Mouse (Mus musculus): ENCODE data around the gene Grik5.
"Not testable (repeated sequence)": the region's sequence is repeated elsewhere in the genome, so short reads cannot be mapped to it uniquely, and the experiment has no call there.

Grik5 gene

DNA sequence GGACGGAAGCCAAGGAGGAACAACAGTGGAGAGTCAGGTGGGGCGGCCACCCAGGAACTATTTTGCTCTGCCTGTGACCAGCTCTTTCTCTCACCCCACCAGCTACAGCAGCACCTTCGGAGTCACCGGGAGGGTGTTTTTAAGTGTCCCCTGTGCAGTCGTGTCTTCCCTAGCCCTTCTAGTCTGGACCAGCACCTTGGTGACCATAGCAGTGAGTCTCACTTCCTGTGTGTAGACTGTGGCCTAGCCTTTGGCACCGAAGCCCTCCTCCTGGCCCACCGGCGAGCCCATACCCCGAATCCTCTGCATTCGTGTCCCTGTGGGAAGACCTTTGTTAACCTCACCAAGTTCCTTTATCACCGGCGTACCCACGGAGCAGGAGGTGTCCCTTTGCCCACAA, 8.3 kb upstream of the Grik5 start:
- in situ Hi-C loops (cut with MboI): no loop called here

DNA sequence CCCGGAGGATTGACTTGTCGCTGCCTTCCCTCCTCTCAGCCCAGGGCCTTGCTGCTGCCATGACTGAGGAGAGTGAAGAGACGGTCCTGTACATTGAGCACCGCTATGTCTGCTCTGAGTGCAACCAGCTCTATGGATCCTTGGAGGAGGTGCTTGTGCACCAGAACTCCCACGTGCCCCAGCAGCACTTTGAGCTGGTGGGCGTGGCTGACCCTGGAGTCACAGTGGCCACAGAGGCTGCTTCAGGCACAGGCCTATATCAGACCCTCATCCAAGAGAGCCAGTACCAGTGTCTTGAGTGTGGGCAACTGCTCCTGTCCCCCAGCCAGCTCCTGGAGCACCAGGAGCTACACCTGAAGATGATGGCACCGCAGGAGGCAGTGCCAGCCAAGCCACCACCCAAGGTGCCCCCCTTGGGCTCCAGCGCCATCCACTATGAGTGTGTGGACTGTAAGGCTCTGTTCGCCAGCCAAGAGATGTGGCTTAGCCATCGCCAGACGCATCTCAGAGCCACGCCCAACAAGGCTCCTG, 7.4 kb upstream of the Grik5 start:
- in situ Hi-C loops (cut with MboI): no loop called here

DNA sequence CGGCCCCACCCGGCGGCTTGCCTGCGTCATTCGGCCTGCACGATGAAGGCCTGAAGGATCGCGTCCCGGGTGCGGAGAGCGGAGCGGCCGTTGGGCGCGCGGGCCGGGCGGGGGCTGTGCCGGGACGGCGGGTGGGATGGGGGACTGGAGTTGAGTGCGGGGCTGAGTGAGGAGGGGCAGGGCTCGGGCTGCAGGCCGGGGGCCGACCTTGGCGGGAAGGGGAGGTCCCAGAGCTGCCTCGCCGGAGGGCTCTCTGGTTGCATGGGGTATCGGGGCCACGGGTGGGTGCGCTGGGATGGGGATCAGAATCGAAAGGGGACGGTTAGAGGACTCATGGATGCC, 5.2 kb upstream of the Grik5 start:
- in situ Hi-C loops (cut with MboI): no loop called here

DNA sequence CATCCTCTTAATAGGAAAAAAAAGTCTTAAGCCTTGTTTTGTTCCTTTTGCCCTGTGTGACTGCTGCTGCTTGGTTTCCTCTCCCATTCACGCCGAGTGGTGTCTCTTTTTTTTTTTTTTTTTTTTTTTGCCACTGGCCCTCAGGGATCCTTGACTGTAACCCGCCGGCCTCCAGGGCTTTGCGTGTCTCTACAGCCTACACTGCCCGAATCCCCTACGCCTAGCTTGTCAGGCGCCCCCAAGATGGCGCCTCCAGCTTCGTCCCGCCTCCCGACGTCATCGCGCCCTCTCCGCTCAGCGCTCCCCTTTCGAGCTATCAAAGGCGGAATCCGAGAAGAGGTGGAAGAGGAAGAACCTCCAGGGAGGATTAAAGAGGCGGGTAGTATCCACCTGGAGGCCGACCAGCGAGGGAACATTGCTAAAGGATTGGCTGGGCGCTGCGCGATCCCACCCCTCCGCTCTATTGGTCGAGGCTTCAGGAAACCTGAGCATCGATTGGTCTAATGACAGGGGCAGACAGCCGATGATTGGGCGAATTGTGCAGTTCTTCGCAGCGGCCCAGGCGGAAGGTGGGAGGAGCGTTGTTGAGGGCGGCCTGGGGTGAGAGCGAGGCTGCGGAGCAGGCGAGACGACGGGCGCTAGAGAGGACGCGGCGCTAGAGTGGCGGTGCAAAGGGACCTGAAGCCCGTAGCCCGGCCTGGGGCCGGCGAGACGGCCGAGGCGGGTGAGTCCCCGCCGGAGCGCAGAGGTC, 4.7 kb upstream of the Grik5 start:
- in situ Hi-C loops (cut with MboI): no loop called here

DNA sequence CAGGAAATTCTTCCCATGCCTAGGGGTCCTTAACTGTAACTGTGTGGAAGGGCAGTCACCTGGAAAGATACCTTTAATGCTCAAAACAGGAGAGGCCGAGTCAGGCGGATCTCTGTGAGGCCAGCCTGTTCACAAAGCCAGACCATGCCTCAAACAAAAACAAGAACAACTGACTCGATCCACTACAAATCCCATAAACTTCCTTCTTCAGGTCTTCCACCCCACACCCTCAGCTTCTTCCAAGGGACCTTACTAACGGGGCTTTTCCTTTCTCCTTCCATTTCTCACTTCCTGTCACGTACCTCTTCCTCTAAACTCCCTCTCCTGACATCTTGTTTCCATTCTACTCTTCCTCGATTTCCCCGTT, 4.1 kb upstream of the Grik5 start:
- in situ Hi-C loops (cut with MboI): no loop called here

DNA sequence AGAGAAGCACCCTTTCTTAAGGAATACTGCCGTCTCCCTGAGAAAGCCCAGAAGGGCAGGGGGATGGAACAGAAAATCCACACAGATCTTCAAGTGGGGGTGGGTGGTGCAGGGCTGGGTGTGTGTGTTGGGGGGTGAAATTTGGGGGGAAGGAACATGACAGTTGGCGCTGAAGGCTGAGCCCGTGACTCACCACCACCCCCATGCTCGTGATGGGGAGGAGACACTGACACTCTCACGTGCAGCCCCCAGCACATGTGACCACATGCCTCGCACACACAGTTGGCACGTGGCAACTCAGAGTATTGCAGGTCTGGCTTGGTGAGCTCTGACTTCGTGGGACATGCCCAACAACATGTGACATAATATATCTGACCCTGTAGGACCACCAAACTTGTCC, 1.8 kb upstream of the Grik5 start:
- in situ Hi-C loops (cut with MboI): no loop called here

DNA sequence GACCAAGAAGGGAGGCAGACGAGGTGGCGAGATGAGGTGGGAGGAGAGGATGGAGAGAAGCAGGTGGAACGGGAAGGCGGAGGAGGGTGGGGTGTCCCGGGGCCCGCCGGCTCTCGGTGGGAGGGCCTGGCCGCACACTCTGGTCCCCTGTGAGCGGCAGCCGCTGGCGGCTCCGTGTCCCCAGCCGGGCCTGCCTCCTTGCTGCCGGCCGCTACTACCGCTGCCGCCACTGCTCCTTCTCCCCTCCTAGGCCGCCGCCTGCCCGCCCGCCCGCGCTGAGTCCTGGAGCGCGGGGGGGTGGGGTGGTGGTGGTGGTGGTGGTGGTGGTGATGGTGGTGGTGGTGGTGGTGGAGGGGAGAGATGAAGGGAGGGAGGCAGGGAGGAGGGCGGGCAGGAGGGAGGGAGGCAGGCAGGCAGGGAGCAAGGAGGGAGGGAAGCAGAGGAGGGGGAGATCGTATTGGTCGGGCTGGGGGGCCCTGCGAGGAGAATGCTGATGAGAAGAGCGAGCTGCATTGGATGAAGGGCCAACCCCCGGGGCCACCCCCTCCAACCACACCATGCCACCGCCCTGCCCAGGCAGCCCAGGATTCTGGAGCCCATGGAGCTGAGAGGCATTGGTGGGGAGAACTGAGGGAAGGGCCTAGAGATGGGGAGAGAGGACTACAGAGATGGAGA, 707 bp upstream of the Grik5 start:
- in situ Hi-C loops (cut with MboI): no loop called here

DNA sequence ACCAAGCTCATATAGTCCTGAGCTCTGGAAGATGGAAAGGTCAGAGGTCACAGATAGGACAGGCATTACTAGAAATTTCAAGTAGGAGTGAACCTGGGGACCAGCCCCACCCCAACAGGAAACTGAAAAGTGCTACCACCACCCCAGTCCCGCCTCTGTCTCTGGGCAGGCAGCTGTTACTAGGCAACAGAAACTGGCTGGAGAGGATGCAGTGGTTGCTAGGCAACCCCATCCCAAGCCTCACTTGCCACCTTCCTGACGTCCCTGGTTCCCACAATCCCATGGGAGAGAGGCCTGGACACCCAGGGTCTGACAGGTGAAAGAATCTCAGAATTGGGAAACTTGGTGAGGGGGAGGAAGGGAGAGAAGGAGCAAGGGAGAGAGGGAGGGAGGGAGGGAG, 3.4 kb downstream of the Grik5 start:
- in situ Hi-C loops (cut with MboI): no loop called here

DNA sequence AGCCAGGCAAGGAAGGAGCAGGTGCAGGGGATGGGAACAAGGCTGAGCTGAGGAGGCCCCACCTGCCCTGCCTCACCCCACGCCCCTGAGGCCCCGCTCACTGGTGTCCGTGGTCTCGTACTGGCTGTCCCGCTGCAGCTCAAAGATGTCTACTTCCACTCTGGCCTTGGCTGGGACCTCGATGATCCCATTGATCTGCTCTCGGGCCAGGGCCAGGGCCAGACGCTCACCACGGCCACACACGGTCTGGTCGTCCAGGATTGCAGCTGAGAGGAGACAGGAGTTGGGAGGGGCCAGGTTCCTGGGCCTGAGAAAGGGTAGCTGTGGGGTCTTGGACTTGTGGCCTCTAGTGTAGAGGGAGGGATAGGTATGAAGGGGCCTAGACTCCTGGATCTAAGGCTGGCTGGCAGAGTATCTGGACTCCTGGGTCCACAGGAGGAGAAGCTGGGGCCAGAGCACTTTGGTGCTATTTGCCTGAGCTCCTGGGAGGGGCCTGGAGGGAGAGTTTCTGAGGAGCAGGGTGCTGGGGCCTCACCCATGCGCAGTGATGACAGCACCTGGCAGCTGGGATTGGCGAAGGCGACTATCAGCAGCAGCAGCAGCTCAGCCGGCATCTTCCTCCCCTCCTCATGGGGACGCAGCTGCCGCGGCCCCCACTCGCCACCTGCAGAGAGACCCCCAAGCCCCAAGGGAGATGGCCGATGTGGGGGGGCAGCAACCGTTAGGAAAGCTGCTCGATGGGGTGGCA, 4.1 kb downstream of the Grik5 start:
- in situ Hi-C loops (cut with MboI): no loop called here

DNA sequence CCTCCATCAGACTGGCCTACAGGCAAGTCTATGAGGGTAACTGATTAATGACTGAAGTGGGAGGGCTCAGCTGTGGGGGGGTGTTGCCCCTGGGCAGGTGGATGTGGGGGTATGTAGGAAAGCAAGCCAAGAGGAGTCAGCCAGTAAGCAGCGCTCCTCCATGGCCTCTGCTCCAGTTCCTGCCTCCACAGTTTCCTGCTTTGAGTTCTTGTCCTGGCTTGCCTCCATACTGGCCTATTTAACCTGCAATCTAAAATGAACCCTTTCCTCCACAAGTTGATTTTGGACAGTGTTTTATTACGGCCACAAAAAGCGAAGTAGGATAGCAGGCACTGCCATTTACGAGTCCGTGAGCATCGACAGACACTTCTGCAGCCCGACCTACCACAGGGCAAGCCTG, 4.8 kb downstream of the Grik5 start:
- in situ Hi-C loops (cut with MboI): no loop called here

DNA sequence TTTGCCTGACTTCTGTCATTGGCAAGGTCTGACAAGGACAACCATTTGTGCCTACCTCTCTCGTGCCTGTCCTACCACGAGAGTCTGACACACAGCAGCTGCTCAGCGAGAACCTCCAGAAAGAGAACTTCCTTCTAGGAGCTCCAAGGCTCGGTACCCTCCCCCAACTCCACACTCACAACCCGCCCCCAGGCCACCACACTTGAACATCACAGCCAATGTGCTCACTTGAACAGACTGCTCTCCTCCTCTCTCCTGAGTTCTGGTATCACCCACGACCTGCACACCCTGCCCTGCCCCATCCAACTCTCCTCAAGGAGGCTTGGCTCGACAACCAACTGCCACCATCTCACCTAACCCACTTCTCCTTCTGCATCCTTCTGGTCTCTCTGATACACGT, 8.2 kb downstream of the Grik5 start:
- in situ Hi-C loops (cut with MboI): no loop called here

DNA sequence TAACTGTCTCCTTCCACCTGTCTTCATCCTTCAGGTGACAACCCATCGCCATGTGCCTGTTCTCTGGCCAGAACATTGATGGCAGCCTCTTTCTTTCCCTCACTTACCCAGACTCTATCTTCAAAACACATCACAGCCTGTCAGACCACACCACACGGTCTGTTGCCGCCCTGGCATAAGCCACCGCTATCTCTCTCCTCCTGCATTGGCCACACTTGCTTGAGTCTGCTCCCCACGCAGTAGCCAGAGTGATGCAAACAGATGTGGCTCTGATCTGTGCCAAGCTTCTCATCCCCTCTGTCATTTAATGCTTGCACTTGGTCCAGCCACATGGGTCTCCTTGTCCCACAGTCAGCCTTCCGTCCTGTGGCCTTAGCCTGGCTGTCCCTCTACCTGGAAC, 8.8 kb downstream of the Grik5 start:
- in situ Hi-C loops (cut with MboI): no loop called here

DNA sequence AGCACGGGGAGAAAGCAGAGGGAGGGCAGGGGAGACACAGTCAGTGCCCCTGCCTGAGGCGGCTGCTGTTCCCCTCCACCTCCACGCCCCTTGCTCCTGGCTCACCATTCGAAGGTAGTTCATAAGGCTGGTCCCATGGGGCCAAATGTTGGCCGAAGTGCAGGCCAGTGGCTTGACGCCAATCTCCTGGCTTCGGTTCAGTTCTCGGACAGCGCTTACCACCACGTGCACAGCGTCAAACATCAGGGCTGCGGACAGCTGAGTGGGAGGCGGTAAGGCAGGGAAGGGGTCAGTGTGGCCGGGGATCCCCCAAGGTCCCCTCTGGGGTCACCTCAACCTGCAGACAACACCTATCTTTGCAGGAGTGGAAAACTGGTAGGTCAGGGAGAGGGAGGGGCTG, 13.3 kb downstream of the Grik5 start:
- in situ Hi-C loops (cut with MboI): no loop called here

DNA sequence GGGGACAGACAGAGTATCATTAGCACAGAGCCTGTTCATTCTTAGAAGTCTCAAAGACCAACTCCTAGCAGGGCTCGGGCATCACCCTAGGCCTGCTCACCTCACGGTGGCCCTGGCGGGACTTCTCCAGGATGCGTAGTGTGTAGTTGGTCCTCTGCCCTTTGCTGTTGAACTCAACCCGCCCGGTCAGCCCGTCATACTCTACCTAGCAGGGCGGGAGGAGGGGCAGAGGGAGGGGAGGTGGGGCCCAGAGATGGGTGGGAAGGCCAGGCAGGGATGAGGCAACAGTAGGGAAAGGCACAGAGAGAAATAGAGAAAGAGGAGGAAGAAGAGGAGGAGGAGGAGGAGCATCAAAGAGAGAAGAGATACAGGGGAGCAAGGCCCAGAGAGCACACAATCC, 13.8 kb downstream of the Grik5 start:
- in situ Hi-C loops (cut with MboI): no loop called here

DNA sequence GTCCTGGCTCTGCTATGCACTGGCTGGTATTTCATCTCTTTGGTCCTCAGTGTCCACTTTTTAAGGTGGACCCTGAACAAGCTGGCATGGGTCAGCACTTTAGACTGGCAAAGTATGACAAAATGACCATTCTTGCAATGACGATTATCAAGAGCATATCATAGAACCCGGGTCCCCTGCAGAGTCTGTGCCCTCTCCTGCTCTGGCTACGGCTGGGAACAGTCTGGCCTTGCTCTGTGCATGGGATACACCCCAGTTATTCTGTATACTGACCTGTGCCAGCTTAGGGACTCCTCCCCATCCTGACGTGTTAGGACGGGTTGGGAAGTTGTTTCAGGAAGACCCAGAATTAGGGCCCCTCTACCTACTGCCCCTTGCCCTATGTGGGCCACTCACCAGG, 14.3 kb downstream of the Grik5 start:
- in situ Hi-C loops (cut with MboI): no loop called here

DNA sequence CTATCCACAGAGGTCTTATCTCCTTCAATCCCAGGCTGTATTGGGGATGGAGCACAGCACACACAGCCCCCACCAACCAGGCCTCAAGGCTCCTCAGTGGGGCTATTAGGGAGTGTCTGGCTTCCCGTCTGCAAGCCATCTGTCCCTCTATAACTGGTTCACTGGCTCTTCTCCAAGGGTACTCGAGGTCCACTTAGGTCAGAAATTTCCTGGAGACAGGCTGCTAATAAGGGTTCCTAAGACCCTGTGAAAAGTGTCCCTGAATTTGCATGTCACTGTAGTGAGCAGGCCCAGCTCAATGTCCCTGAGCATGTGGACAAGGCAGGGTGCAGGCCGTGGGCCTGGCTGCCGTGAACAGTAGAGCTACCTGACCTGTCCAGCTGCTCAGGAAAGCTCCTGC, 15.2 kb downstream of the Grik5 start:
- in situ Hi-C loops (cut with MboI): no loop called here

DNA sequence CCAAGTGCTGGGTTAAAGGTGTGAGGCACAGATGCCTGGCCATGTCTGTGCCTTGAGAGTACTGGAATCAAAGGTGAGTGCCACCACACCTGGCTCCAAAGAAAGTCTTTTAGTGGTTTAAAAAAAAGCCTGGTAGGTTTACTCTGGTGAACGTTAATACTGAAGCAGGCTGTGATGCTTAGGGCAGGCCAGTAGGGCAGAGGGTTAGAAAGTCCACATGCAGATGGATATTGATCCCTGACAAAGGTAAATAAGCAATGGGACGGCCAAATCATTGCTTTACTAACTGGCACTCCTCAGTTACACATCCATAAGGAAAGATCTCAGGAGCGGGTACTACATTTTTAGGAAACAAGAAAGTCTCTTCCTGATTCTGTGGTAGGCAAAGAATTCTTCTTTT, 19.6 kb downstream of the Grik5 start:
- in situ Hi-C loops (cut with MboI): no loop called here

DNA sequence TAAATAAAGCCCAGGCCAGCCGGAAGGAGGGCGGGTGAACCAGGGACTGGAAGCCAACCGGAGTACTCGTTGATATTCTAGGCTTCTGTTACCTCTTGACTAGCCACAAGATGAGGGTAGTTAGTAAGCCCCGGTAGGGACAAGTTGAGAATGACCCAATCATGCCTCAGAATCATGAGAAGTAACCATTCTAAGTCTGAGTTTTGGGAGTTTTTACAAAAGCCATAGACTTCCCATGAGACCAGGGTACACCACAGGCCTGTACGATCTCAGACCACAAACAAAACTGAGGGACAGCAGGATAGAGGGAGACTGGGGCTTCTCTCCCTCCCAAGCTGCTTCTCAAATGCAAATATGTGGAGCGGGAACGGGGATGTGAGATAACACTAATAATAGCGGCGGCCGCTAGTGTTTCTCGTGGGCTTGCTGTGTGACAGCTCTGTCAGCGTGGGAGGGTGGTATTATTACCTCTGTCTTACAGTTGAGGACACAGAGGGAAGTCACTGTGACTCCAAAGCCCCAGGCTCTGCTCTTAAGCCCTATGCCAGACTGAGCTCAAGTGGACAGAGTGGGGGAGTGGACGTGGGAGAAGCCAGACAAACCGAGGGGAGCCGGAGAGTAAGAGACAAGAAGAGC, 22.7 kb downstream of the Grik5 start:
- in situ Hi-C loops (cut with MboI): no loop called here

DNA sequence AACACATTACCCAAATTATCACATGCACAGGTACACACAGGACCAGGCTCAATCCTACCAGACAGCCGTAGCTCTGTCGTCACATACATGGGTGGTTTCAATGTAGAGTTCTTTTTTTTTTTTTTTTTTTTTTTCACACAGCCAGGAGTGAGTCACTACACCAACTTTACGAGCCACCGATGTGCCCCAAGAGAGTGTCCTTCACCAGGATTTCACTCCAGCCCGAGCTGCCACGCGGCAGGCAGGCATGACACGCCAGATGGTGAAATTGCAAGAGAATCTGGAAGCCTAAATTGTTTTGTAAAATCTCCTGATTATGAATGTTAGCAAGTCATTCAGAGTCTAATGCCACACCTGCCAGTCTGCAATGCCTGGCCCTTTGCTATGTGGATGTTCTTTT, 24.8 kb downstream of the Grik5 start:
- in situ Hi-C loops (cut with MboI): no loop called here

DNA sequence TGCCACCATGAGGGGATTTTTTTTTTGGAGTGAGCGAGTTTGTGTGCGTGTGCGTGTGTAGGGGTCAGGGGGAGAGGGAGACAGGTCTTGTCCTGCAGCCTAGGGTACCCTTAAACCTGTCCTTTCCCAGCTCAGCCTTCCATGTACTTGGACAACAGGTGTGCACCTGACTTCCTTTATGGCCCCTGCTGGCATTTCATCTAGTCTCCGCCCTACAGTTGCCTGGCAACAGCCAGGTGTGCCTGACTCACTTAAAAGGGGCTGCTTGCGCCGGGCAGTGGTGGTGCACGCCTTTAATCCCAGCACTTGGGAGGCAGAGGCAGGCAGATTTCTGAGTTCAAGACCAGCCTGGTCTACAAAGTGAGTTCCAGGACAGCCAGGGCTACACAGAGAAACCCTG, 27.5 kb downstream of the Grik5 start:
- in situ Hi-C loops (cut with MboI): not testable (repeated sequence)

DNA sequence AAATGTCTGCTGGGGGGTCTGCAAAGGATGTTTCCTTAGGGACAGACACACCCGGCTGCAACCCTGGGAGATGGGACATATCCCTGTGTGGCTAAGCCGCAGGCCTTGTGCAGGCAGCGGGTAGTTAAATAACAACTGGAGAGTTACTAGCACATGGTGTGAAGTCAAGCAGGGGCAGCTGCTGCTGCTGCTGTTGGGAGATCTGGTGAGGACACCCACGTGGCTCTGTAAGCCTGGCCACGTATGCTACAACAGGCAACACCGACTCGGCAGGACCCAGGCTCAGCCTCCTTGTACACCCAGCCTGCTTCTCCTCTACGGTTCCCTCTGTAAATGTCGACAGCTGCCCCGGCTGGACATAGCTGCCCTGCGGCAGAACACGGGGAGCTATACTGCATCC, 30.2 kb downstream of the Grik5 start:
- in situ Hi-C loops (cut with MboI): no loop called here

DNA sequence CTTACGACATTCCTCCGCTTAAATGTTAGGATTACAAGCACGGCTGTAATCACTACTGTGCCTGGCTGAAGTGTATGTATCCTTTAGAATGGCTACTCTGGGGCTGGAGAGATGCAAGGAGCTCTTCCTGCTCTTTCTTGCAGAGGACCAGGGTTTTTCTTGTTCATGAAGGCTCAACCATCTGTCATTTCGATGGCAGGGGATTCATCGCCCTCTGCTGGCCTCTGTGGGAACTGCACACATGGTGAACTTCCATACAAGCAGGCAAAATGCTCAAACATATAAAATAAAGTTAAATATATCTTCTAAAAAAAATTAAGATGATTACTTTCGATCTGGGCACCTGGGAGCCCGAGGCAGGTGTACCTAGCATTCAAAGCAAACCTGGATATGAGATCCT, 36.2 kb downstream of the Grik5 start:
- in situ Hi-C loops (cut with MboI): no loop called here

DNA sequence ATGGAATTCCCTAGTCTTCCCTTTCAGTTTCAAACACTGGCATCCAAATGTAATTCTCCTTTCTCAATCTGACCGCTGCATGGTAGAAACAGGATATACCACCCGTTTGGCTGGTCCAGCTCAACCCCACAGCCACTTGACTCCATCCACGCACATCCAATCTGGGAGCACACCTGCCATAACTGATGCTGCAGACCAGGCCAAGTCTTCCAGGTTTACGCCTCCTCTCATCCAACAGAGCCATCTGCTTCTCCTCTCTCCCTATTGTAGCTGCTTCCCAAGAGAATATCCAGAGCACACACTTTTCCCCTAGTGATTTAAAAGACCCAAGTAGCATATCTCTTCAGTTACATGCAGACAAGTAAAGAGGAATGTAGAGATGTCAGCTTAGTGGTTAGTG, 37.4 kb downstream of the Grik5 start:
- in situ Hi-C loops (cut with MboI): no loop called here

Measured in mature B cell (primary cell).